Mouse (Mus musculus) heart, embryonic 12.5 days (tissue): ENCODE measurements around the gene Ndrg2. TPM values are rescaled to one million over a fixed set of nuclear protein-coding genes. Genes with fewer than 3 reads are reported as not detected.
A peak's percentile ranks its signal among the peaks of the same experiment; 100 is the strongest.

ENCODE experiments used
- ATAC-seq: fragments of 200-750 bp; cut with Nextera tagmentation; 2 replicates; pipeline ENCODE4 v1.8.0; 2017; ENCODE audit warnings: moderate TSS enrichment, moderate library complexity; ENCODE audit not compliant: insufficient number of reproducible peaks, low FRiP score
- H3K27ac ChIP-seq: fragments of 300-500 bp; sonication (generic); 2 replicates; pipeline ENCODE4 v1.5.1; 2016; ENCODE audit warnings: mild to moderate bottlenecking, moderate library complexity; ENCODE audit not compliant: poor library complexity, severe bottlenecking
- H3K27me3 ChIP-seq: fragments of 300-500 bp; sonication (generic); replicated peaks from 2 replicates; pipeline ENCODE4 v1.6.1; 2016; ENCODE audit warnings: mild to moderate bottlenecking, moderate library complexity
- H3K36me3 ChIP-seq: fragments of 300-500 bp; sonication (generic); 2 replicates; pipeline ENCODE4 v1.6.1; 2016; ENCODE audit warnings: mild to moderate bottlenecking, moderate library complexity
- H3K4me1 ChIP-seq: fragments of 300-500 bp; sonication (generic); replicated peaks from 2 replicates; pipeline ENCODE4 v1.6.1; 2016; ENCODE audit warnings: mild to moderate bottlenecking
- H3K4me2 ChIP-seq: fragments of 300-500 bp; sonication (generic); 2 replicates; pipeline ENCODE4 v1.6.1; 2016; ENCODE audit warnings: mild to moderate bottlenecking, moderate library complexity
- H3K4me3 ChIP-seq: fragments of 300-500 bp; sonication (generic); 2 replicates; pipeline ENCODE4 v1.5.1; 2016; ENCODE audit warnings: mild to moderate bottlenecking
- H3K9ac ChIP-seq: fragments of 300-500 bp; sonication (generic); 2 replicates; pipeline ENCODE4 v1.6.1; 2016; ENCODE audit warnings: mild to moderate bottlenecking, moderate library complexity
- H3K9me3 ChIP-seq: fragments of 300-500 bp; sonication (generic); replicated peaks from 2 replicates; pipeline ENCODE4 v1.6.1; 2016; ENCODE audit warnings: mild to moderate bottlenecking, moderate library complexity
- WGBS: fragments of 180-500 bp; shearing (Covaris S2); methylation state at CpG from one replicate; pipeline ENCODE4 v1.1.7; 2016; 5-methylcytosine and 5-hydroxymethylcytosine counted together
- polyA plus RNA-seq: library from polyadenylated mRNA; unstranded; fragments of >200 nt; fragmentation: Nextera tagmentation; extraction: Ambion mirVana; gene quantifications from 2 replicates; pipeline ENCODE4 v1.2.1, GENCODE M21; 2016

The Ndrg2 gene
- polyA plus RNA-seq, 1 experiment from 2014 or later, result 228 TPM

GRCm38 (mm10) chr14:51893809-51894208, 20.1 kb downstream of the Ndrg2 start:
- Histone ChIP-seq H3K9ac (no peak overlapping the region), H3K9me3 (no peaks in the 10 kb centered on the region), H3K4me3 (no peak overlapping the region), H3K27me3 (no peaks in the 10 kb centered on the region), H3K4me2 (no peak overlapping the region), H3K27ac (no peak overlapping the region), H3K36me3 (peaks cover 35% of the 10 kb centered on the region), H3K4me1 (peaks cover 15% of the 10 kb centered on the region)
- 34% methylated on average over 3 of the region's 3 CpGs for WGBS
- ATAC-seq, result no peak

- no peak overlapping the region for H3K4me3 ChIP-seq
- no peak overlapping the region for H3K9ac ChIP-seq
- H3K9me3 ChIP-seq, result no peaks in the 10 kb centered on the region
- H3K27me3 ChIP-seq, result no peaks in the 10 kb centered on the region
- no peak overlapping the region for H3K4me2 ChIP-seq
- H3K4me1 ChIP-seq, result peaks cover 15% of the 10 kb centered on the region
- H3K27ac ChIP-seq, result no peak overlapping the region
- peaks cover 40% of the 10 kb centered on the region for H3K36me3 ChIP-seq
- peak; percentile 52; the same call in 1 of the 2 replicates for ATAC-seq
- WGBS, result 19% methylated on average over 10 of the region's 10 CpGs
Observed at GRCm38 (mm10) chr14:51893094-51893794, 20.7 kb downstream of the Ndrg2 start.

GRCm38 (mm10) chr14:51892191-51892939, 21.6 kb downstream of the Ndrg2 start, which contains the start of gene Slc39a2:
TSS of gene Slc39a2 (plus strand) at chr14:51892889.
- WGBS, result 91% methylated on average over 9 of the region's 9 CpGs
- Histone ChIP-seq H3K9ac (no peak within 1 kb of the TSS), H3K27me3 (no peaks in the 10 kb centered on the region), H3K4me1 (peaks cover 15% of the 10 kb centered on the region), H3K4me2 (no peak within 1 kb of the TSS), H3K36me3 (peaks cover 48% of the 10 kb centered on the region), H3K4me3 (no peak within 1 kb of the TSS), H3K9me3 (no peaks in the 10 kb centered on the region), H3K27ac (no peak within 1 kb of the TSS)
- no peak for ATAC-seq

- no peak overlapping the region for H3K27ac ChIP-seq
- no peak overlapping the region for H3K4me3 ChIP-seq
- peaks cover 61% of the 10 kb centered on the region for H3K36me3 ChIP-seq
- H3K9ac ChIP-seq, result no peak overlapping the region
- 88% methylated on average over 6 of the region's 6 CpGs for WGBS
- no peaks in the 10 kb centered on the region for H3K9me3 ChIP-seq
- peaks cover 26% of the 10 kb centered on the region for H3K4me1 ChIP-seq
- H3K4me2 ChIP-seq, result no peak overlapping the region
- ATAC-seq, result no peak
- H3K27me3 ChIP-seq, result no peaks in the 10 kb centered on the region
Observed at GRCm38 (mm10) chr14:51889833-51890232, 24.1 kb downstream of the Ndrg2 start.

GRCm38 (mm10) chr14:51886051-51886450, 27.9 kb downstream of the Ndrg2 start:
- H3K4me2 ChIP-seq, result peak overlapping the region; percentile 98
- 66% methylated on average over 6 of the region's 6 CpGs for whole genome bisulfite sequencing
- H3K4me1 ChIP-seq, result peaks cover 11% of the 10 kb centered on the region
- no peak for ATAC-seq
- H3K27me3 ChIP-seq, result no peaks in the 10 kb centered on the region
- no peak overlapping the region; the same call in 1 of the 2 replicates for H3K9ac ChIP-seq
- peaks cover 47% of the 10 kb centered on the region for H3K36me3 ChIP-seq
- peak overlapping the region; percentile 80; the same call in 1 of the 2 replicates for H3K4me3 ChIP-seq
- no peak overlapping the region for H3K27ac ChIP-seq
- no peaks in the 10 kb centered on the region for H3K9me3 ChIP-seq

- H3K9me3 ChIP-seq, result no peaks in the 10 kb centered on the region
- H3K27ac ChIP-seq, result peak within 1 kb of the TSS; percentile 87
- H3K36me3 ChIP-seq, result peaks cover 36% of the 10 kb centered on the region
- no peaks in the 10 kb centered on the region for H3K27me3 ChIP-seq
- H3K4me3 ChIP-seq, result peak within 1 kb of the TSS; percentile 80
- under 1% methylated on average over 43 of the region's 43 CpGs for WGBS
- H3K9ac ChIP-seq, result peak within 1 kb of the TSS; percentile 85
- ATAC-seq, result peak; percentile 96
- peaks cover 11% of the 10 kb centered on the region for H3K4me1 ChIP-seq
- H3K4me2 ChIP-seq, result peak within 1 kb of the TSS; percentile 98
Observed at GRCm38 (mm10) chr14:51884598-51885331, 29.2 kb downstream of the Ndrg2 start, which contains the start of gene Mettl17. TSS of gene Mettl17 (plus strand) at chr14:51884842.

GRCm38 (mm10) chr14:51884031-51884544, 29.9 kb downstream of the Ndrg2 start:
- Histone ChIP-seq H3K9ac (peak overlapping the region; percentile 72; the same call in 1 of the 2 replicates), H3K4me2 (peak overlapping the region; percentile 98), H3K27me3 (no peaks in the 10 kb centered on the region), H3K4me3 (peak overlapping the region; percentile 80), H3K27ac (peak overlapping the region; percentile 87), H3K36me3 (peaks cover 29% of the 10 kb centered on the region), H3K9me3 (no peaks in the 10 kb centered on the region), H3K4me1 (peaks cover 11% of the 10 kb centered on the region)
- ATAC-seq, result peak; percentile 33; the same call in 1 of the 2 replicates
- 1% methylated on average over 14 of the region's 14 CpGs for WGBS

- Histone ChIP-seq H3K36me3 (peaks cover 24% of the 10 kb centered on the region), H3K4me3 (peak overlapping the region; percentile 80), H3K9ac (peak overlapping the region; percentile 72; the same call in 1 of the 2 replicates), H3K9me3 (no peaks in the 10 kb centered on the region), H3K27me3 (no peaks in the 10 kb centered on the region), H3K4me2 (peak overlapping the region; percentile 98), H3K27ac (peak overlapping the region; percentile 87), H3K4me1 (peaks cover 11% of the 10 kb centered on the region)
- ATAC-seq, result peak; percentile 36; the same call in 1 of the 2 replicates
- WGBS, result 0% methylated on average over 4 of the region's 4 CpGs
Observed at GRCm38 (mm10) chr14:51883527-51884030, 30.4 kb downstream of the Ndrg2 start.

GRCm38 (mm10) chr14:51877517-51877916, 36.4 kb downstream of the Ndrg2 start:
- Histone ChIP-seq H3K9ac (no peak overlapping the region), H3K27ac (no peak overlapping the region), H3K4me1 (no peaks in the 10 kb centered on the region), H3K9me3 (no peaks in the 10 kb centered on the region), H3K4me2 (no peak overlapping the region), H3K27me3 (0 out of 2 replicates have a peak, but pooled peaks cover 6% of the 10 kb centered on the region), H3K36me3 (no peaks in the 10 kb centered on the region), H3K4me3 (no peak overlapping the region)
- WGBS, result 66% methylated on average over 3 of the region's 3 CpGs
- ATAC-seq, result no peak

- no peak for ATAC-seq
Observed at GRCm38 (mm10) chr14:51871741-51872140, 42.2 kb downstream of the Ndrg2 start.

More at GRCm38 (mm10) chr14:51871741-51872140, 42.2 kb downstream of the Ndrg2 start:
- Histone ChIP-seq H3K36me3 (no peaks in the 10 kb centered on the region), H3K27ac (no peak overlapping the region), H3K4me3 (no peak overlapping the region), H3K9me3 (no peaks in the 10 kb centered on the region), H3K4me2 (no peak overlapping the region), H3K4me1 (no peaks in the 10 kb centered on the region), H3K9ac (no peak overlapping the region), H3K27me3 (0 out of 2 replicates have a peak, but pooled peaks cover 6% of the 10 kb centered on the region)
- WGBS, result 74% methylated on average over 9 of the region's 9 CpGs
